Mouse (Mus musculus) heart, postnatal 10 days (tissue): ENCODE data around the gene Rbfox2. TPM values are rescaled to one million over a fixed set of nuclear protein-coding genes. Genes with fewer than 3 reads are reported as not detected.
A peak's percentile ranks its signal among the peaks of the same experiment; 100 is the strongest.
"Not testable (repeated sequence)": the region's sequence is repeated elsewhere in the genome, so short reads cannot be mapped to it uniquely, and the experiment has no call there.

Source experiments
- DNase-seq, 2 experiments: peaks; one replicate each; pipeline ENCODE4 v3.0.0; 2021
- intact Hi-C: fragments of 180-260 bp; cut with DNase I; formaldehyde crosslinking; loops from one replicate; pipeline ENCODE4 v1.15.1; 2025
- total RNA-seq, 2 experiments: library from RNA; stranded (reverse); gene quantifications; 2 replicates each; pipeline ENCODE4 v1.2.3; 2021

The Rbfox2 gene
- total RNA-seq, 2 experiments from 2014 or later = 134 to 153 TPM

GRCm38 (mm10) chr15:77081454-77081853, 225.3 kb downstream of the Rbfox2 start:
- no peak for DNase-seq
- intact Hi-C loops = no loop called here

- intact Hi-C loops = no loop called here
- DNase-seq = peak in 1 of 2 experiments; percentile 45
These were observed 226.0 kb downstream of the Rbfox2 start for GRCm38 (mm10) chr15:77080684-77081254.

GRCm38 (mm10) chr15:77079890-77080361, 226.9 kb downstream of the Rbfox2 start:
- intact Hi-C loops = no loop called here
- DNase-seq = peak in 1 of 2 experiments; percentile 57

GRCm38 (mm10) chr15:77079256-77079822, 227.5 kb downstream of the Rbfox2 start:
- DNase-seq = no peak
- intact Hi-C loops = no loop called here

GRCm38 (mm10) chr15:77078786-77079185, 228.0 kb downstream of the Rbfox2 start:
- no peak for DNase-seq
- intact Hi-C loops = no loop called here

- no peak for DNase-seq
- intact Hi-C loops = no loop called here
These were observed 228.9 kb downstream of the Rbfox2 start for GRCm38 (mm10) chr15:77077906-77078305.

GRCm38 (mm10) chr15:77076523-77076922, 230.3 kb downstream of the Rbfox2 start:
- no peak for DNase-seq
- intact Hi-C loops = no loop called here

- no peak for DNase-seq
- intact Hi-C loops = no loop called here
These were observed 234.1 kb downstream of the Rbfox2 start for GRCm38 (mm10) chr15:77072556-77073163.

GRCm38 (mm10) chr15:77071501-77071900, 235.3 kb downstream of the Rbfox2 start:
- intact Hi-C loops = no loop called here
- peak in 1 of 2 experiments; percentile 48 for DNase-seq

GRCm38 (mm10) chr15:77070745-77071268, 236.0 kb downstream of the Rbfox2 start:
- no peak for DNase-seq
- intact Hi-C loops = no loop called here

- DNase-seq = peak; percentile 57 to 61
- intact Hi-C loops = loop anchor here (2.0 to 5.0 kb wide), 3 partner anchors 30 to 92 kb away; no protein-coding TSS in a partner anchor
These were observed 237.8 kb downstream of the Rbfox2 start for GRCm38 (mm10) chr15:77069019-77069418.

GRCm38 (mm10) chr15:77068439-77068861, 238.4 kb downstream of the Rbfox2 start:
- peak; percentile 64 to 66 for DNase-seq
- intact Hi-C loops = loop anchor here (2.0 to 5.0 kb wide), 3 partner anchors 30 to 91 kb away; no protein-coding TSS in a partner anchor

- intact Hi-C loops = loop anchor here (5.0 kb wide), 2 partner anchors 39 to 89 kb away; no protein-coding TSS in a partner anchor
- DNase-seq = no peak
These were observed 240.6 kb downstream of the Rbfox2 start for GRCm38 (mm10) chr15:77066233-77066632.

GRCm38 (mm10) chr15:77065259-77065852, 241.4 kb downstream of the Rbfox2 start:
- intact Hi-C loops = loop anchor here (5.0 kb wide), 2 partner anchors 38 to 88 kb away; no protein-coding TSS in a partner anchor
- no peak for DNase-seq

GRCm38 (mm10) chr15:77062746-77063145, 244.1 kb downstream of the Rbfox2 start:
- intact Hi-C loops = no loop called here
- DNase-seq = no peak

GRCm38 (mm10) chr15:77059416-77059815, 247.4 kb downstream of the Rbfox2 start:
- intact Hi-C loops, DNase-seq: not testable (repeated sequence)

GRCm38 (mm10) chr15:77058566-77058965, 248.2 kb downstream of the Rbfox2 start:
- intact Hi-C loops = no loop called here
- no peak for DNase-seq

- intact Hi-C loops = no loop called here
- DNase-seq = no peak
These were observed 250.1 kb downstream of the Rbfox2 start for GRCm38 (mm10) chr15:77056791-77057051.

- intact Hi-C loops = no loop called here
- DNase-seq = no peak
These were observed 250.6 kb downstream of the Rbfox2 start for GRCm38 (mm10) chr15:77056001-77056790.

- DNase-seq = no peak
- intact Hi-C loops = no loop called here
These were observed 252.1 kb downstream of the Rbfox2 start for GRCm38 (mm10) chr15:77054611-77055175.
